Mouse (Mus musculus) cortical plate, adult 2 months (tissue): Measurements from ENCODE around the gene Fbxw10.

Experiments
- CTCF ChIP-seq: fragments of 200-500 bp; IDR thresholded peaks from 2 replicates; pipeline ENCODE4 v1.5.1; 2011; ENCODE audit warnings: mild to moderate bottlenecking, control low read depth, low read length; ENCODE audit not compliant: insufficient read depth; ENCODE audit errors: extremely low read depth
- POLR2A ChIP-seq: fragments of 200-500 bp; IDR thresholded peaks from 2 replicates; pipeline ENCODE4 v1.6.1; 2011; ENCODE audit warnings: mild to moderate bottlenecking, low read length, control low read depth; ENCODE audit not compliant: insufficient read depth; ENCODE audit errors: extremely low read depth

- TF ChIP-seq CTCF = no peak
- TF ChIP-seq POLR2A = no peak
Measured at GRCm38 (mm10) chr11:62865562-62865961, 18.7 kb downstream of the Fbxw10 start.
